Mouse (Mus musculus): Measurements from ENCODE around the gene Gm20772. TPM values are rescaled to one million over a fixed set of nuclear protein-coding genes. Genes with fewer than 3 reads are reported as not detected.
"Not testable (repeated sequence)": the region's sequence is repeated elsewhere in the genome, so short reads cannot be mapped to it uniquely, and the experiment has no call there.

Gene Gm20772
- total RNA-seq (2021) = not detected in 2 replicates
- long read RNA-seq = 0 reads

- not testable (repeated sequence) for DNase-seq
Measured at GRCm38 (mm10) chrY:17874441-17874840, at the start of gene Gm20772, which contains the start of gene Gm20831. Gene Gm20772, plus strand, starts transcription at chrY:17874741. Gene Gm20831, plus strand, starts transcription at chrY:17874741.

- DNase-seq = not testable (repeated sequence)
Measured at GRCm38 (mm10) chrY:17846166-17846565, 28.4 kb upstream of the Gm20772 start, which contains the start of gene Gm21904. Gene Gm21904, minus strand, starts transcription at chrY:17846266.

Other genes with a start within 250 kb of the Gm20772 start
- gene Gm21904, start 28.5 kb upstream of the Gm20772 start, total RNA-seq (2021) = not detected in 2 replicates
- gene Gm20831, start within 50 bp of the Gm20772 start, total RNA-seq (2021) = not detected in 2 replicates
- not detected in 2 replicates for gene Srsy, start 62.6 kb downstream of the Gm20772 start, total RNA-seq (2021)
- gene Gm21764, start 187.1 kb downstream of the Gm20772 start, total RNA-seq (2021) = not detected in 2 replicates
- gene Ssty1, start 214.4 kb downstream of the Gm20772 start, total RNA-seq (2021) = not detected in 2 replicates